Mouse (Mus musculus) heart, postnatal 14 days (tissue): ENCODE results near the gene Fyttd1. TPM values are rescaled to one million over a fixed set of nuclear protein-coding genes. Genes with fewer than 3 reads are reported as not detected.
"Not testable (repeated sequence)": the region's sequence is repeated elsewhere in the genome, so short reads cannot be mapped to it uniquely, and the experiment has no call there.

Experiments
- DNase-seq, 2 experiments: peaks; one replicate each; pipeline ENCODE4 v3.0.0; 2021 to 2022
- intact Hi-C: fragments of 180-260 bp; cut with DNase I; formaldehyde crosslinking; loops from one replicate; pipeline ENCODE4 v1.15.1; 2025
- total RNA-seq, 2 experiments: library from RNA; stranded (reverse); gene quantifications; 2 replicates each; pipeline ENCODE4 v1.2.3; 2021

Fyttd1 gene
- total RNA-seq, 2 experiments from 2014 or later = 99.2 to 105 TPM

DNA sequence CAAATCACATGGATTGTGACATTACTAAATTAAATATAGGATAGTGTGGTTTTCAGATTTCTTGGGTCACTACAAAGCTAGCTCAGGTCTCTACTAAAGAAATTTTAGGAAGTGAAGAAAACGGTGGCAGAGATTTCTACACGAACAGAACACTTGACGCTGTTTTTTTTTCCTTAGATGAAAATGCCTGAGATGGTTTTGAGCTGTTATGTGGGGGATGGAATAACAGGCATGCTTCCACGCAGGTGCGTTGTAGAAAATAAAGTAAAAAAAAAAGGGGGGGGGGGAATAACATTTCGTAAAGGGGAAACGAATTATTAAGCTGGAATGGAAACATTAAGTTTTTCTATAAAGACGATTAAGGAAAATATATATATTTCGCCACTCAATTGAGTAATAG lies 469 bp upstream of the Fyttd1 start:
- intact Hi-C loops = loop anchor here (5.0 kb wide), 1 partner anchor 65 kb away; the partner anchor contains the start of gene Smbd1
- DNase-seq = no peak

DNA sequence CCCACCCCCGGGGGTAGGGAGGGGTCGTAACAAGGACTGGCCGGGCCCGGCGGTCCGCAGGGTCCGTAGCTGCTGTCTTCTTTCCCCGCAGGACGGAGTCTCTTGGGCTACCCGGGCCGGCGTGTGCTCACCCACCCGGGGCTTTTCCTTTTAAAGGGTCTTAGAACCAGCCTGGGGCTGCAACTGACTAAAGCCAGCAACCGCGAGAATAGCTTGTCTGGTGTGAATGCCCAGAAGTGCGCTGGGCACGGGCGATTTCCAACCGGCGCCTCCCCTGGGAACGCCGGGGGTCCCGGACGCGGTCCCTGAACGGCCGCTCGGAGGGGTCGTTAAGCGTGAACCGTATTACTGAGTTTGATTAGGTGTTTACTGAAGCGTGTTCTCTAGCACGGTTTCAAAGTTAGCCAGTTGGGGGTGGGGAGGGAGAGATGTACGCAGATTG lies 878 bp downstream of the Fyttd1 start:
- DNase-seq = peak; percentile 26 to 47
- intact Hi-C loops = loop anchor here (2.0 to 5.0 kb wide), 2 partner anchors 23 to 66 kb away; partner anchors contain the start of gene Smbd1

DNA sequence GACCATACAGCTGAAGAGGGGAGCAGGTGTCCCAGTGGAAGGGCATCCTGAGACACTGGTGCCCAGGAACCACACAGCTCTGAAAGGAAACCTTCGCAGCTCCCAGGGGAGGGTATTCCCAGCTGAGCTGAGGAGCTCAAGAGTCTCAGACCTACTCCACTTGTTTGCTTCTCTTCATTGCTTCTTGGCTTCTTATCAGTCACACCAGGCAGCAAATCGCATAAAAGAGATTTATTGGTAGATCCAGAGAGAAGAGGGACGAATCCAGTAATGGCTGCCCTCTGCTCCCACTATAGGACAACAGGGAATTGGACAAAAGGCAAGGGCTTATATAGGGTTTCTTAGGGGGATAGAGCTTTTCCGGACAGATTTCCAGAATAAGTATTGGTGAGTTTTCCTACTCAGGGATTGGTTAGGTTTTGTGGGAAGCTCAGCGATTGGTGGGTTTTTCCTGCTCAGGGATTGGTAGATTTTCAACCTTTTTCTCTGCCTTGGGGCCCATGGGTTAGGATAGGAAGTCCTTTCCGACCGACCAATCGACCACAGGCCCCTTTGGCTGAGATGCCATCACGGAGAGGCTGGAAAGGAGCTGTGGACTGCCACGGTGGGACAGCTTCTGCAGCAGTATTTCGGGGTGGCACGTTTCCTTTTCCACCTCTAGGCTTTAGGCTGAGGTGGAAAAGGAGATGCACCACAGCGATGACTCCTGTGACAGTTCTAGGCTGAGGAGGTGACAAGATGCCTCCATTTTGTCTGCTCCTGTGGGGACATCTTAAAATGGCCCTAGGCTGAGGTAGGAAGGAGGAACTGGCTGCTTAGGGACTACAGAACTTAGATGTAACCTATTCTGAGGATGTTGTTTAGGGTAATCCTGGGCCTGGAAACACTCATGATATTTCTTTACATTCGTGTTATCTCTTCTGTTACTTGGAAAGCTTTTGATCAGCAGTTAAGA lies 1.9 kb downstream of the Fyttd1 start:
- intact Hi-C loops = loop anchor here (2.0 to 5.0 kb wide), 2 partner anchors 24 to 67 kb away; partner anchors contain the start of gene Smbd1
- DNase-seq = no peak

DNA sequence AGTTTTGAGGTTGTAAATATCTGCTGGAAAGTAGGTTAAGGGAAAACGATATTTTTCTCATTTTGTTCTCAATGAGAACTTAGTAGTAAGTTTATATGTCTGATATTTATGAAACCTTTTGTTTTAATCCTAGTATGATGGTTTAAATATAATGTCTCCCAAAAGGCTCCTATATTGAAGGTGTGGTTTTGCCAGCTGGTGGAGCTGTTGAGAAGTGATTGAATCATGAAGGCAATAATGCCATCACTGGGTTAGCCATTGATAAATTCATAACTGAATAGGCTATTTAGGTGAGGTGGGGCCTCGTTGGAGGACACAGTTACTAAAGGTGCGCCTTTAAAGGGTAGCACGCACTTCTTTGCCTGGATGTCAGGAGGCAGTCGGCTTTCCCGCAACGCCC lies 4.2 kb downstream of the Fyttd1 start:
- intact Hi-C loops = loop anchor here (10.0 kb wide), 1 partner anchor 177 kb away; no protein-coding TSS in a partner anchor
- no peak for DNase-seq

DNA sequence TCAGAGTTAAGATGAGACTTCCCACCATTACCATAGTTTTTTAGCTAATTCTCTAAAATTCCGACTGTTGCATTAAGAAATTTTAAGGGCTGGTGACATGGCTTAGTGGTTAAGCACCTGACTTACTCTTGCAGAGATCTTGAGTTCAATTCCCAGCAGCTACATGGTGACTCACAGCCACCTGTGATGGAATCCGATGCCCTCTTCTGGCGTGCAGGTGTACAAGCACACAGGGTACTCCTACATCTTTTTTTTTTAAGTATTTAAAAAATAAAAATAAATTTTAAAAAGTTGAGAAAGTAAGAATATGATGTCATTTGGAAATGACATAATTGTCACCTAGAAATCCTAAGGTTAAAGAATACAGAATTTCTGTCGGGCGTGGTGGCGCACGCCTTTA lies 10.7 kb downstream of the Fyttd1 start:
- intact Hi-C loops = loop anchor here (5.0 to 10.0 kb wide), 2 partner anchors 71 to 183 kb away; no protein-coding TSS in a partner anchor
- DNase-seq = no peak

DNA sequence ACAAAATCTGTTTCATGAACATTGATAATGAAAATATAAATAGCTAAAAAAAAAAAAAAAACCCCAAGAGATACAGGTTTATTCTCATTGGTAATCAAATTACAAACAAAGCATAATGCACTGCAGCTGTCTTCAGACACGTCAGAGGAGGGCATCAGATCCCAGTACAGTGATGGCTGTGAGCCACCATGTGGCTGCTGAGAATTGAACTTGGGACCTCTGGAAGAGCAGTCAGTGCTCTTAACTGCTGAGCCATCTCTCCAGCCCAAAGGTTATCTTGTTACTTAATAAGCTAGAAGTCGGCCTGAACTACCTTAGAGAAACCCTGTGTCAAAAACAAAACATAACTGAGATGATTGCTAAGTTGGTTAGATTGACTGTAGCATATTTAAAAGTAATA lies 12.6 kb downstream of the Fyttd1 start:
- intact Hi-C loops = loop anchor here (5.0 to 10.0 kb wide), 2 partner anchors 73 to 185 kb away; no protein-coding TSS in a partner anchor
- DNase-seq = no peak

DNA sequence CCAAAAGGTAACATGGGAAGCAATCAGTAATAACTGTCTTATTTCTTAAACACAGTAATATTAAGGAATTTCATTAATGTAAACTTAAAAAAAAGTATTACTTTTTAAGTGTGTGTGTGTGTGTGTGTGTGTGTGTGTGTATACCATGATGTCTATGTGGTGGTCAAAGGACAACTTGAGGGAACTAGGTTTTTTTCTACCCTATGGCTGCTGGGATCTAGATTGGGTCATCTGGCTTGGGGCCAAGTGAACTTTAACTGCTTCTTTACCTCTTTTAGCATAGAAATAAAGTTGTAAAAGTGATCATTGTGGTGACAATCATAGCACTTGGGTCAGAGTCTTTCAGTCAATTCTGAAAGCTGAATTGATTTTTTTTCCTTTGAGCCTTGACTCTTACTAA lies 18.8 kb downstream of the Fyttd1 start:
- intact Hi-C loops = no loop called here
- no peak for DNase-seq

DNA sequence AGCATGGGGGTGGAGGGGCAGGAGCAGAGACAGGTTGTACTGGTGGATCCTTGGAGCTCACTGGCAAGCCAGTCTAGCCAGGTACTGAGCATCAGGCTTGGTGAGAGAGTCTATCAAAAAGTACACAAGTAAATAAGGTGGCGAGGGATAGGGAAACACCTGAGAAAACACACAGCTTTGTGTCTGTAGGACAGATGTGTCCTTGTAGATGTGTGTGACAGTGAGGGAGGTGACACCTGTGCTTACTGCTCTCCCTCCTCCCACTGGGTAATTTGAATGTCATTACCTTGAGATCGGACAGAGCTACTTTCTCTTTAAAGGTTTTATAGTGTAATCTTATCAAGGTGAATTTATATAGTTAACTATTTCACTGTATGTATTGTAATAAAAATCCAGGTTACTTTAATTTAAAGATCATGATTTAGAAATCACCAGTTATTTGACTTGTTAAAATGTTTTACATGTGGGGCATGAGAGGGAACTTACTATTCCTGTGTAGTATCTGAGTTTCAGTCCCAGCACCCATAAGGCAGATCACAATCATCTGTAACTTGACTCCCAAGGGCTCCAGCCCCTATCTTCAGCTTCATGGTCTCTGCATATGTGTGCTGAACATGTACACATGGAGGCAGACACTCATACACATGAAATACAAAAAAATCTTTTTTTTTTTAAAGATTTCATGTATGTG lies 24.2 kb downstream of the Fyttd1 start:
- DNase-seq = no peak
- intact Hi-C loops = no loop called here

DNA sequence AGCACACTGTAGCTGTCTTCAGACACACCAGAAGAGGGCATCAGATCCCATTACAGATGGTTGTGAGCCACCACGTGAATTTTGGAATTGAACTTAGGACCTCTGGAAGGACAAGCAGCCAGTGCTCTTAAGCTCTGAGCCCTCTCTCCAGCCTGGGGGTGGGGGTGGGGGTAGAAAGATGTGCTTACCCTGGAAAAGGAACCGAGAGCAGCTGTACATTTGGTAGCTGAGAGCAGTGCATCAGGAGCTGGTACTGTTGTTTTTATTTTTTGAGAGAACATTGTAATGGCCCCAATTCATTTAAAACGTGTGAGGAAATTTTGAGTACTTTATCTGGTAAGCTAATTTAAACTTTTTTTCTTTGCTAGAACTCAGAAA lies 24.7 kb downstream of the Fyttd1 start:
- intact Hi-C loops = no loop called here
- no peak for DNase-seq

DNA sequence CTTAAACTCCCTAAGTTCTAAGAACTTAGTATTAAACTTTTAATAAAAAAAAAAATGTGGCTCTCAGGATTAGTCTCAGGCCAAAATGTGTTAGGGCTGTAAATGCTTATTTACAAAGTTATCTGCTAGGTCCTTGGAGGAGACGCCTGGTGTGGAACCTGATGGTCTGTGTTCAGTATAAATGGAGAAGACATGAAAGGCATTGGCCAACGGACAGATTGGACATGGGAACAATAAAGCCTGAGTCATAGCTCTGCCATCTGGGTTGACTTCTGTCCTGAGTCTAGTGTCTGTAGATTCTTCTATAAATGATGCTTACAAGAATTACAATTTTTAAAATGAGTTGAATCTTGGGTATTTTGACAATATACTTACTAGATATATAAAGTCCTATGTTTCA lies 28.9 kb downstream of the Fyttd1 start:
- DNase-seq = no peak
- intact Hi-C loops = no loop called here

DNA sequence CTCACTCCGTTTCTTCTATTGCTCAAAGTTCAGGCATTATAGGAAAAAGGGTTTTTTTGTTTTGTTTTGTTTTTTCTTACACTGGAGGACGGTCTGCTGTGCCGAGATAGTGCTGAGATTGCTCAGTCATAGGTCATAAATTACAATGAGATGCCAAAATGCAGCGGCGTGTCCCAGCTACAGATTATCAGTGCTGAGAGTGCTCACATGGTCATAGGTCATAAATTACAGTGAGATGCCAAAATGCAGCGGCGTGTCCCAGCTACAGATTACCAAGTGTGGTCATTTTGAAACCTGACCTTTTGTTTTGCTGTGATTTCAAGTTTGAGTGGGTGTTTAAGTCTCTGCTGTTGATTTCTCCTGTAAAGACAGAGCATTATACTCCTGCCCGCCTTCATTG lies 29.4 kb downstream of the Fyttd1 start:
- DNase-seq = no peak
- intact Hi-C loops = no loop called here

DNA sequence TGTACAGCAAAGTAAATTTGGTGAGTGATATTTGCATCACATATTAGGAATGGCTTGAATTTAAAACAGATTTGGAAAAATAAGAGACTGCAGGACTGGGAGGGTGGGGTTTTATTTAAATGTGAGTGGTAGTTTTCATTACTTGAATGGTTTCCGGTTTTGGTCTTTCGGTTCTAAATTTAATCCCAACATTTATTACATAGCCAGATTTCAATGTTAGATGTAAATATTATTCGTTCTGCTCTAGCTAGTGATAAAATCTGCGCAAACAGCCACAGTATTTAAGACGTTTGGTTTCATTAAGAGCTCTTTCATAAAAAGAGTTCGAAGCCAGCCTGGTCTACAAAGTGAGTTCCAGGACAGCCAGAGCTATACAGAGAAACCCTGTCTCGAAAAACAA lies 35.9 kb downstream of the Fyttd1 start:
- intact Hi-C loops = no loop called here
- no peak for DNase-seq

DNA sequence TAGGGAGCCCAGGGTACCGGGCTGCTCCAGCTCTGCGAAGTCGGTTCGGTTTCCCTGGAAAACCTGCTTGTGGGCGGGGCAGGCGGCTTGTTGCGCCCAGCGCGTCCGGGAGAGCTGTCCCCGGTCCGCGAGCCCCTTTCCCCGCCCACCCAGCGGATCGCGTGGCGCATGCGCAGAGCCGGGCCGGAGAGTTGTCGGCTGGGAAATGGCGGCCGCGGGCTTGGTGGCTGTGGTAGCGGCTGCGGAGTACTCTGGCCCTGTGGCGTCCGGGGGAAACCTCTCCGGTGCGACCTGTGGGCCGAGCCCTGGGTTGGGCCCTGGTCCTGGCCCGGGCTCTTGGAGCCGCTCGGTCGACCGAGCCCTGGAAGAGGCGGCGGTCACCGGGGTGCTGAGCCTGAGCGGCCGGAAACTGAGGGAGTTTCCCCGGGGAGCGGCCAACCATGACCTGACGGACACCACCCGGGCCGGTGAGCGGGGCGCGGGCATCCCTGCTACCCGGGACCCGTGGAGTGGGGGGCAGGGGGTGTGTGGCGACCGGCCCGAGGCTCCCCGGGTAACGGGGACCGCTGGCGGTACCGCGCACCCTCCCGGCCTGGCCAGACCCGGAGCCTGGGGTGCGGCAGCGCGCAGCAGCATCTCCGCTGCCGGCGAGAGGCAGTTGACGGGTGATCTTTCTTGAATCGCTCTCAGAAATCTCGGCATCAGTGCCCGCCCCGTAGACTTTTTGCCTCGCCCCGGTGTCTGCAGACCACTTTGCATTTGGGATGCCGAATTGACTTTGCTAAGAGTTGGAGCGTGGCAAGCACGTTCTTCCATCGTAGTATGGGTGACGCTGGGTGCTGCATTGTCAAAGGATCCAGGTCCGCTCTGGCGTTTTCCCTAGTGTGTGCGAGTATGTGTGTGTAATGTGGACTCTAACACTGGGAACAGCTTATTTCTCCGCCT lies 36.9 kb downstream of the Fyttd1 start, which contains the start of gene Lrch3:
Gene Lrch3 (plus strand): TSS at position 164 of the 945 bp plus-strand sequence.
- intact Hi-C loops = no loop called here

DNA sequence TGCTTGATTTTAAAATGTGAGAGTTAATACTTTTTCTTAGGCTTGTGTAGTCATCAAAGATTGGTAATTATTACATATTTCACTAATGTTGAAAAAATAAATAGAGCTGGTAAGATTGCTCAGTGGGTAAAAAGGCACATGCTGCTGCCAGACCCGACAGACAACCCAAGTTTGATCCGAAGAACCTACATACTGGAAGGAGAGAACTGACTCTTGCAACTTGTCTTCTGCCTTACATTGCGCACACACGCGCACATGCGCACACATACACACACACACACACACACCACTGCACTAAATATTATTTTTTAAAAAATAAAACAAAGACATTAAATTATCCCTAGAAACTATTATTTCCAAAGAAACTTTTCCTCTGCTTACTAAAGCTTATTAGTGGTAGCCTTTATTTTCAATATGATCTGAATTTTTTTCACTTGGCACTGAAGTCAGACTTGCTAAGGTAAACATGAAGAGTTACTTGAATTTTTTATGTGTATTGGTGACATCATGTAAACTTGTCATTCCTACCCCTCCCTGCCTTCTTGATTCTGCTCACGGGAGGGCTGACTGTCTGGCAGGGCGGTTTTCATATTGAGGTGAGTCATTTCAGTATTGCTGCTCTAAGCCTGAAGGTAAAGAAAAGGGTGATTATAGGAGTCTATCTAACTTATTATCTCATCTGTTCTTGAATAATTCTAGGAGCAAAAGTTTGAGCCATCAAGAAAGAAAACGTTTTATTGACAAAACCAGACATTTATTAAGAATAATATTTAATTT lies 38.2 kb downstream of the Fyttd1 start:
- intact Hi-C loops = loop anchor here (5.0 kb wide), 1 partner anchor 47 kb away; no protein-coding TSS in a partner anchor
- DNase-seq = no peak

More for the DNA sequence above, 36.9 kb downstream of the Fyttd1 start, which contains the start of gene Lrch3:
- DNase-seq = peak; percentile 97 to 98

DNA sequence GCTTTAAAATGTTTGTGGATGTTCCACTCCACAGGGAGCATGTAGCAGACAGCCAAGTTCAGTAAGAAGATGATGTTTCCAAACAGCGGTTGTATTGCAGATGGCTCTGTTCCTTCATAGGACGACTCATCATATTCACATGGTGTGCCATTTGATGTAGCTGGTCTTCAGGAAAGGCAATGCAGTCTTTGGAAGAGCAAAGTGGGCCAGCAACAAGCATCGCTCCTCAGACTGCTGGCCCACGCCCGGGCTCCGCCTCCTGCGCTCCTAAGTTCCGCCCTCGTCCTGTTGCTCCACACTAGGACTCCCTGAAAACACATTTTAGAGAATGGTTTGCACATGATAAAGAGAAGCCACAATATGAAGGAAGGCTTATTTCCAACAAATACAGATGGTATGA lies 49.3 kb downstream of the Fyttd1 start:
- intact Hi-C loops, DNase-seq: not testable (repeated sequence)

DNA sequence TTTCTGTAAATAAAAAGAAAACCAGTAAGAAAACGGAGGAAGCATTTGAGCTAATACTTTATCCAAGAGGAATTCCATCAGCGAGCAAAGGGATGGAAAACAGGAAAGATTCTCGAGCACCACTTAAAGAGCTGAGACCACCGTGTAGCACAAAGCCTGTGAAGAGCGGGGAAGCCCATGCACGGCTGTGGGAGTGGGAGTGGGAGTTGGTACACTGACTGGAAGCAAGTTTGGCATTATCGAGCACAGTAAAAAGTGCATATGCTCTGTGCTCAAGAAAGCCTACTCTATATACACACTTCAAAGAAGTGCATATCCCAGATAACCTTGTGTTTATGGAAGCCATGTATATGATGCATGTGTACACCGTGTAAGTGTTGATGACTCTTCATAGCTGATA lies 49.7 kb downstream of the Fyttd1 start:
- intact Hi-C loops = no loop called here

DNA sequence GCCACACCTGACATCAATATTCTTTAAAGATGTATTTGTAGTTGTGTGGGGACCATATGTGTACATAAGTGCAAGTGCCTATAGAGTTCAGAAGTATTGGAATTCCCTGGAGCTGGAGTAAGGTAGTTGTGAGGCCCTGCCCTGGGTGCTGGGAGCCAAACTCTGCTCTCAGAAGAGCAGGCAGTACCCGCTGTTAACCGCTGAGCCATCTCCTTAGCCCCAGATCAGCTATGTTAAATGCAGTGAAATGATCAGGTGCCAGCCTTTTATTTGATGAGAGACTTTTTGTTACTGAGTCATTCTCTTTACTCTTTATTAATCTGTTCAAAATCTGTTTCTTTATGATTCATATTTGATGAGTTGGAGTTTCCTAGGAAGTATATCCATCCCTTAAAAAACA lies 52.6 kb downstream of the Fyttd1 start:
- intact Hi-C loops = no loop called here
- no peak for DNase-seq

More for the DNA sequence above, 49.7 kb downstream of the Fyttd1 start:
- DNase-seq = no peak

DNA sequence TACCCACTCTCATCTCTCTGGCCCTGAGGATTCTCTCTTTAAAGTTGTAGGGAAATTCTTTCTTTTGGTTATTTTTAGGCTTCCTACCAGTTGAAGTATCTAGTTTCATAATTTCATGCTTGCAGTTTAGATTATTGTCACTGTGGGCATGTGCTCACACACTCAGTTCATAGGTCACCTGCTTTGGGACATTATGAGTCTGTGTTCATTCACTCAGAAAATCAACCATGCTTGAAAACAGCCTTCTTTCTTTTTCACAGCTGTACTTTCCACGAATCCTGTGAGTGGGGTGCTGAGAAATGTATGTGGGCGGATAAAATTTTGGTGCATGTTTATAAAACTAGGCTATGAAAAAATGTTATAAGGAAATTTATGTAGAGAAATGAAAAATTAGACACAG lies 57.2 kb downstream of the Fyttd1 start:
- DNase-seq = no peak
- intact Hi-C loops = no loop called here

DNA sequence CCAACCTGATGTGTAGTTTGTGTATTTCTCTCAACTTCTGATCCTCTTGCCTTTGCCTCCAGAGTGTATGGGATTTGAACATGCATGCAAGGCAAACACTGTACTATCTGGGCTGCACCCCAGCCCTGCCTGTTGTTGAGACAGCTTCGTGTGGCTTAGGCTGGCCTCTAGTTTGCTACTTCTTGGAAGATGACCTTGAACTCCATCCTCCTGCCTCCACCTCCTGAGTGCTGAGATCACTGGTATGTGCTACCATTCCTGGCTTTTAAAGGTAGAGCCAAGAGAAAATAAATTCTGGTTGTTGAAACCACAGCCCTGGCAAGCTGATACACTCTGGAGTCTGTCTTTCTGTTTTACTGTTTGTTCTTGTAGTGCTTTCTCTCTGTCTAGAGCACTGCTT lies 57.8 kb downstream of the Fyttd1 start:
- DNase-seq = no peak
- intact Hi-C loops = no loop called here
